Mouse (Mus musculus) naive thymus-derived CD4-positive, alpha-beta T cell, adult 2 months (primary cell): Measurements from ENCODE around the gene Slc24a5.

Experiments
- DNase-seq: peaks from one replicate; pipeline ENCODE4 v3.0.0-alpha.2; 2011; ENCODE audit warnings: low read depth

The Slc24a5 gene

DNA sequence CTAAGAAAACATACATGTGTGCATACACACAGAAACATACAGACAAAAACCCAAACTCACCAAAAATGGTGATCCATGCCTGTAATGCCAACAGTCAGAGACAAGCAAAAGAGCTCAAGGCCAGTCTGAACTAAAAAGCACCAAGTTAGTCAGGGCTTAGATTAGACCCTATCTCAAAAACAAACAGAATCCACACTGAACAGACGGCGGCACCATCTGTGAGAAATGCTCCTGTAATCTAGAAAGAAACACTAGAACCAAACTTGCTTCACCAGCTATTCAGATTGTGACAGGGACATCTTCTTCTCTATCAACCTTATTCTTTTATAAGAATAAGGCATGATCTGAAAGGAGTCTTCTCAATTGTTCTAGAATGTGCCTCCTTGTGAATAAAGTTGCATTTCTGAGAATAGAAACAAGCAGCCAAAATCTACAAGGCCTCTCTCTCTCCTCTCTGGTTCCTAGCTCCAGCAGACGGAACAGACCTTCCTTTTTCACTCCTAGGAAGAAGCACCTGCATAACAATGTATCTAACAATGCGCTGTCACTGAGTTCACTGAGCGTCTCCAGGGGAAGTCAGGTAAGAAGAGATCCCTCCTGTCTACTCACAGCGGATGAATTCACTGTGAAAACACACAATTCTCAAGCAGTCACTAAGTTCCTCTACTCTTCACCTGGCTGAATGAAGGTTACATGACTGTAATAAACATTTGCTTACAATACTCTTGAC lies 51.6 kb downstream of the Slc24a5 start:
- DNase-seq, result no peak

DNA sequence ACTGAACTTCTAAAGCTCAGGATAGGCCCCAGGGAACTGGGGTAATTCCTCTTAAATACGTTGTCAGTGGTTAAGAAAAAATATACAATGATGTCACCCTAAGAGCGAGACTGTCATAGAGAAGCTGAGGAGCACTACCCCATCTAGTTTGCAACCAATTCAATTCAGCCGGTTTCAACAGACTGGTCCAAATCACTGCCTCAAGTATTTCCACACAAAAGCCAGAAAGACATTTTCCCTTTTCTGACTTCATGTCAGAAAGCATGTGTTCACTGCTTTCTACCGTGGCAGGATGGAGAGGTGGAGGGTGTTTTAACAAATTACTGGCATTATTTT lies 54.3 kb downstream of the Slc24a5 start:
- peak; percentile 42 for DNase-seq

- peak; percentile 63 for DNase-seq
Measured at GRCm38 (mm10) chr2:125122624-125123476, 54.9 kb downstream of the Slc24a5 start.

DNA sequence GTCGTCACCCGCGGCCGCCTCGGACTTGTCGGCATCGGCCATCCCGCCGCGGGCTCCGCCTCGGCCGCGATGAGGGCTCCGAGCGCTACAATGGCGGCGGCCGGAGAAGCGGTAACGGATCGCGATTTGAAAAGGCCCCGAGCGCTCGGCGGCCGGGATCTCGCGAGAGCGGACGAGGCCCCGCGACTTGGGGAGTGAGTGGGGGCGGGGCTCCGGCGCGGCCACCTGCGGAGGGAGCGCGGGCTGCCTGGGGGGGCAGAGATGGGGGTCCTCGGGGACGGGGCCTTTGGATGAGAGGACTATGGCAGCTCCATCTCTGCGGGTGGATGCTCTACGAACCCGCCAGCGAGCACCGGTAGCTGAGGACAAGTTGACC lies 55.5 kb downstream of the Slc24a5 start, which contains the start of gene Myef2:
Gene Myef2 (minus strand): TSS at position 185 of the 376 bp plus-strand sequence.
- peak; percentile 91 for DNase-seq

GRCm38 (mm10) chr2:125125824-125126223 lies 57.9 kb downstream of the Slc24a5 start:
- DNase-seq, result no peak

DNA sequence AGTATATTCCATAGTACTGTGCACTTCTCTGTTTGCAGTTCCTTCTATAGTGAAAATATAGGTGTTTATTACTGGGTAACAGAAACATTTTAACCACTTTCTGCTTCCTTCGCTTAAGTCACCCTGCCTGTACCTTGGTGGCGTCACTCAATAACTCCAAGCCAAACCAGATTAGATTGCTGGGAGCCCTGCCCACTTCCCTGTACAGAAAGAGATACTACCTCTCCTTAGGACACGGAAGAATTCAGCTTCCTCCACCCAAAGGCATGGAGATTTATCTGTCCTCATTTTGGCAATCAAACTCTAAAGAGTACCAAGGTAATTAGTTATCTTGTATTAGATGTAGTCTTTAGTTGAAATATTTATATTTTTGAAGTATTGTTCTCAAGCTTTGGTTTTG lies 58.9 kb downstream of the Slc24a5 start:
- DNase-seq, result no peak

- no peak for DNase-seq
Measured at GRCm38 (mm10) chr2:125134113-125134512, 66.2 kb downstream of the Slc24a5 start.

- peak; percentile 61 for DNase-seq
Measured at GRCm38 (mm10) chr2:125135903-125136811, 68.2 kb downstream of the Slc24a5 start, which contains the start of gene Ctxn2. Ctxn2 (plus strand) TSS chr2:125136692.

DNA sequence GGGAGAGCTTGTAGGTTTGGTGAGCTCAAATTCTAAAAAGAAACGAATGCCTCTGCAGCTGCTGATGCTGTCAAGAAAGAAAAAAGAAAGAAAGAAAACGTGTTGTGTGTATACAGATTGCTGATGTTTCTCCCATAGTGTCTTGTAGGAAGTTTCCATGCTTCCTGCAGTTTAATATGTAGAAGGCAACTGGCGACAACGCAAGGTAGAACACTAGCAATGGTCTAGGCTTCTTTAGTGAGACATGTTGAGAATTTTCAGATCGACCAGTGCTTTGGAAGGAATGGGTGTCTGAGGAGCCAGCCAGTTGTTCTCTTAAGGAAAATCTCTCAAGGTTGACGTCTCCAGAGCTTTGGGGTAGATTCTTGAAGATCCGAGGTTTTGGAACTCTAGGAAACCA lies 68.9 kb downstream of the Slc24a5 start:
- no peak for DNase-seq
